Mouse (Mus musculus): ENCODE data around the gene Frem2. TPM values are rescaled to one million over a fixed set of nuclear protein-coding genes. Genes with fewer than 3 reads are reported as not detected.

The Frem2 gene
- total RNA-seq, 1 experiment from 2014 or later = 0.15 TPM

DNA sequence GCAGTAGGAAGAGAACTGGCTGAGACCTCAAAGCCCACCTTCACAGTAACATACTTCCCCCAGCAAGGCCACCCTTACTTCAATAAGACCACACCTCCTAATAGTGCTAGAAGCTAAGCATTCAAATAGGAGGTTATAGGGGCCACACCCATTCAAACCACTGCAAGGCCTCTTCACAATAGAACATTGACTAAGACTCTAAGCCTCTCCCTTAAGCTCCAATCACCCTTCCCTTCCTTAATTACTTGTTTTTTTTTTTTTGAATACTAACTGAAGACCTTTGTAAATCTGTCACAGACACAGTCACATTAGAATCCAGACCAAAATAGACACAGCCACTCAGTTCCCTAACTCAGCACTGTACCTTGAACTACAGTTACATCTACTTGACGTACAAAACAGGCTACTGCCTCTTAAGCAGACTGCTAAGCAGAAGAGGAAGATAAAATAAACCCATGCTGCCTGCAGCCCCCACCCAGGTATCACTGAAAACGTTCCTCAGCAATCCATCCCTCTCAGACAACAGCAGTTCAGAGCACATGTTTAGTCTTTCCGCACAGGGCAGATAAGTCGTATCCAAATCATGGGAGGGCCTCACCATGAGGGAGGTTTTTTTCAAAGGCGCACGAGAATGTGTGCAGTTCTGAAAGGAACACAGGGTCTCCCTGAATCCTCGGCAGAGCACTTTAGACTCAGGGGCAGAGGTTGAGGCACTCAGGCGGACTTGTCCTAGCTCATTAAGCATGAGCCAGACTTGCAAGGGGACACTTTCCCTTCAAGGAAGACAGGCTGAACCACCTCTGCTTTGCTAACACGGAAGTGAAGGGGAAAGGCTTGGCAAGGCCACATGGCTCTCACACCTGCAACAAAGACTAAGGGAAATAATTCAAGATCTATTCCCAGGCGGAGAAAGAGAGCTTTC is 101.9 kb downstream of the Frem2 start:
- no peak for DNase-seq

DNA sequence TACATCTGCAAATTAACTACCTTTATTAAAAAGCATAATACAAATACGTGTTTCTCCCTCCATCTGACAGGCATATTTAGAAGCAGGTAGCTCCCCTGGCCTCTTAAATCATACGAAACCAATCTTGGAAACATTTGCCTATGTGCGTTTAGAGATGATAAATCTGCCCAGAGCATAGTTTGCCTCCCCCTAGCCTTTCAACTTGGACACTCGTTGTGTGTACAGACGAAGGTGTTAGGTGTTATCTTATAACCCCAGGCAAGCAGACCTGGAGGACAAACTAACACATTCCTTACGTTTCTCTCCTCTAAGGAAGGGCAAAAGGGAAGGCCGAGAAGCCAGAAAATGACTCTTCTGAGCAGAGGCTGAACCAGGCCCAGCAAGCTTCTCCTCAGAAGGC is 104.5 kb downstream of the Frem2 start:
- no peak for DNase-seq

DNA sequence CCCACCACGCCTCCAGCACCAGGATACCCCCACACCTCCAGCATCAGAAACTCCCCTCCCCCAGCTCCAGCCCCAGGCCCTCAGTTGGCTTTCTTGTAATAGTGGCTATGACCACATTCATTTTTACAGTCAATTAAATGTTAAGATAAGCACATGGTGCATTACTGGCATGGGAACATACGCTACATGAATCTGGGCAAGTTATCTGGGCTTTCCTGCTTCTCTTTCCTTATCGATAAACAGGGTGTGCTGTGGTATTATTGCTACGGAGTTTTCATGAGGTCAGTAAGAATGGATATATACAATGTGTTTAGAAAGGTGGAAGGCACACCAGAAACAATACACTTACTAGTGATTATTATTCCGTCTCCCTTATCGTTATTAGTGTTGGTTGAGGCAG is 125.1 kb downstream of the Frem2 start:
- DNase-seq = no peak

DNA sequence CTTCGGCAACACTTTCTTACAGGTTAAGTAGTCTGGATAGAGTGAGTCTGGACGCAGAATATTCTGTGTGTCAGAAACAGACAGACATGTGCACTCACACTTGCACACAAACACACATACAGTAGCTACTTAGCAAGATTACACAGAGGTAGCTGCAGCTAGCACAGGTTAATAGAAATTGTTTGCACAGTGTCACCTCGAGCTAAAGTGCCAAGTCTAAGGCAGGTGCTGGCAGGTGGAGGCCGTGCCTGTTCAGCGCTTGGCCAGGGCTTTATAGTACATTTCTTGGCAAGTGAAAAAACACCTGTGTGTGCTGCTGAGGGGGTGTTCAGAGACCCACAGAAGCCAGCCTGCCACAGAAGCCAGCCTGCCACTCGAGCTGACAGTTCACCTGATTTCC is 126.8 kb downstream of the Frem2 start:
- no peak for DNase-seq

DNA sequence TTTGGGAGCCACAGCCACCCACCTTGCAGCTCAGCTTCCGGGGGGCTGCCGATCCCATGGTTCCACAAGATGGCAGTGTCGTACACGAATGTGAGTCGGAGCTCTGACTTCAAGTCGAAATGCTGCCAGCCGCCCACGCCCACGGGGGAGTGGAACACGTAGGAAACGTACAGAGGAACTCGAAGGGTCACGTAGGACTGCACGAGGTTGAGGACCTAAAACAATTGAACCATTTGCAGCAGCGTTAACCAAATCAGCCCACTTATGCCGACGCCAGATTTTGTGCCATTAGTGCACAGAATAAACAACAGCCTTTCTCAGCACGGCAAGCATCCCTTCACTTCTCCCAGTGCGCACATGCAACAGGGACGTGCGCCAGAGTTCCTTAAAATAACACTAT is 131.4 kb downstream of the Frem2 start:
- DNase-seq = peak; percentile 70

DNA sequence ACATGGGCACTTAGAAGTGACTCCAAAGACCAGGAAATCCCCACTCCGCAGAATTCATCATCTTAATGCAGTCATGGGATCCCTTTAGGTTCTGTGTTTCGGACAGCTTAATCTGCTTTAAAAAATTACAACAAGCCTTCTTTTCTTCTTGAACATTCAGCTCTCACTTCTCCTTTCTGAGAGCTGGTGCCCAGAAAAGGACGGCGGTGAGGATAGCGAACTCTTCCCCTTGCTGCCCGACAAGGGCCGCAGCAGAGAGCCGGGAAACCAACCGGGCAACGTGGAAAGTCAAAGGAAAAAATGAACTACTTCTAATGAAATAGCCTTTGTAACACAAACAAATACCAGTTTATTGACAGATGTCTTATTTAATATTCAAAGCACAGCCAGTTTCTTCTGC is 134.4 kb downstream of the Frem2 start:
- no peak for DNase-seq

DNA sequence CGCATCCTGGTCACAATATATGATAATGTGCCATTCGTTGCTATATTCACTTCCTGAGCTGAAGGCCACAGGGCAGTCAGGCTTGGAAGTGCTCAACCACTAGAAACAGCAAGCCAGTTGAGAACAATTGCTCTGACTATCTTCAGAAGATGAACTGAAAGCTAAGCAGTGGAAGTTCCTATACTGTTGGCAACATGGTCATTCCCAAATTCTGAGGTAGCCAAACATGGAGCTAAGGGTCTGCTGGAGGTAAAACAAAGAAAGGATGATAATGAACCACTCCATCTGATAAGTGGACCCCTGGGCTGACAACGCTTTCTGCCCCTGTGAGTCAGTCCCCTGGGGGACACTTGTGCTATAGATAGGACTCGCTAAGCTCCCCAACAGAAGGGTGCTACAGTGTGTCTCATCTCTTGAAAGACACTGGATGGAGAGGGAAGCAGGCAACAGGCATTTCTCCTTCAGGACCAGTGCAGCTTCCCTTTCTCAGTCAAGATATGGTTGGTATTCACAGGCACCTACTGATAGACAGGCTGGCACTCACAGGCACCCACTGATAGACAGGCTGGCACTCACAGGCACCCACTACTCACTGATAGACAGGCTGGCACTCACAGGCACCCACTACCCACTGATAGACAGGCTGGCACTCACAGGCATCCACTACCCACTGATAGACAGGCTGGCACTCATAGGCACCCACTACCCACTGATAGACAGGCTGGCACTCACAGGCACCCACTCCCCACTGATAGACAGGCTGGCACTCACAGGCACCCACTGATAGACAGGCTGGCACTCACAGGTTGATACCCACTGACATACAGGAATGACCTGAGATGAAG is 142.7 kb downstream of the Frem2 start:
- DNase-seq = no peak

DNA sequence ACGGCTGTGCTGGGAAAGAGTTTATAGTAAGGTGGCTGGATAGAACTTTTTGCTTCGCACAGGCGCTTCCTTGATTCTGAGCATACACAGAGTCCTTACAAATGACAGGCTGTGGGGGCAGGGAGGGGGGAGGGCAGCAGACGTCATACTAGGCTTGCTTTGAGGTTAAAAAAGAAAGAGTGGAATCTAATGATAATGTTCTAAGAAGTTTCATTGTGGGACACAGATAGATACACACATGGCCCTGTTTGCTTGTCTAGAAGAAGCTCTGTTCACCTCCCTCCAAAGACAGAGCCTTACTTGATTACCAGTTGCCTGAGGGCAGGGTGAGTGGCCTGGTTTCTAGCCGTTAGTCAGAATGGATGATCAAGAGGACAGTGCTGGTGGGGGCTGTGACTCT is 144.1 kb downstream of the Frem2 start:
- no peak for DNase-seq

DNA sequence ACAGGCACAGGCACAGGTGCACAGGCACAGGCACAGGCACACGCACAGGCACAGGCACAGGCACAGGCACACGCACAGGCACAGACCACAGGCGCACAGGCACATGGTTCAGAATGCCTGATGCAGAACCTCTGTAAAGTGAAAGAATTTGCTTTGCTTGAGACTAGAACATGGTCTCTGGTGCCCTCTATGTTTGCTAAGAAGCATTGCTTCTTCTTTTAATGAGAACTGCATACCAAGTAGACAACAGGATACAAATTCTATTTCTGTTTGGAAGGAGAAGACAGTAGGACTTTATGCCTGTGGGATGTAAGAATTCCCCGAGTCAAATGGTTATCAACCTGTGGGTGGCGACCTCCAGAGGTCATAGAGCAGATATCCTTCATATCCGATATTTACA is 154.7 kb downstream of the Frem2 start:
- no peak for DNase-seq

DNA sequence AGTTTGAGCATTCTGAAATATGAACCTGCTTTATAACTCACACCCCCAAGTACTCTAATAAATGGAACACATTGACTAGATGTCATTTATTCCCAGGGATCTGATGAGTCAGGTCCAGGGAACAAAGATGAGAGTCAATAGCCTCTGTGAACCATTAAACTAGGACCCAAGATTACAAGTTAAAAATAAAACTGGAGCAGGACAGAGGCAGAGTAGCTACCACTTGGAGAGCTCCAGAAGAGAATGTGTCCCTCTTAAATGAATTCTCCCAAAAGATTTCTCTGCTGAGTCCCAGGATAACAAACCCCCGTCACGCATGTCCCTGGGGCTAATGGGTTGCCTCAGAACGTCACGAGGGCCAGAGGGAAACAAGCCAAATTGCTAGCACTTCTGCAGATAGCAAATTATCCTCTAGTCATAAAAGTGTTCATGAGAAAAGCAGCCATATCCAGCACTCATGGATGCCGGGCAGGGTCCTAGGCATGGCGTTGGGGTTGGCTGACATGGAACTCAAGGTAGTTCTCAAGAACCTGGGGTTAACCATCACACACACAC is 158.7 kb downstream of the Frem2 start:
- no peak for DNase-seq

DNA sequence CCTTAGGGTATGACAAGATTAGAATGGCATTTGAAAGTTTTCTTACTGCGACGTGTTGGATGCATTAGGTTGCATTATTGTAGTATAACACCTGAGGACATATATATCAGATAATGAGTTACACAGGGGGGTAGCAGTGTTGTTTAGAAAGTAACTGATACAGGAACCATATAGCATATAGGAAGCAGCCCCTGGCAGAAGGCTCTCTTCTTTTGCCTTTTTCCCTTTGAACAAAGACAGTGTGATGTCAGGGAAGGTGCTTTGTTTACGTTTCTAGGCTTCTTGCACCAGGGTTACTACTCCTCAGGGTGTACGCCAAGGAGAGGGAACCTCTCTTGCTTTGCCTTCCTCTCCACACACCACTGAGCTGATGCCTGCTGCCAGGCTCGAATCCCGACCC is 168.8 kb downstream of the Frem2 start, which contains the start of gene Stoml3:
Gene Stoml3 (plus strand): TSS at position 301 of the 400 bp plus-strand sequence.
- DNase-seq = no peak

DNA sequence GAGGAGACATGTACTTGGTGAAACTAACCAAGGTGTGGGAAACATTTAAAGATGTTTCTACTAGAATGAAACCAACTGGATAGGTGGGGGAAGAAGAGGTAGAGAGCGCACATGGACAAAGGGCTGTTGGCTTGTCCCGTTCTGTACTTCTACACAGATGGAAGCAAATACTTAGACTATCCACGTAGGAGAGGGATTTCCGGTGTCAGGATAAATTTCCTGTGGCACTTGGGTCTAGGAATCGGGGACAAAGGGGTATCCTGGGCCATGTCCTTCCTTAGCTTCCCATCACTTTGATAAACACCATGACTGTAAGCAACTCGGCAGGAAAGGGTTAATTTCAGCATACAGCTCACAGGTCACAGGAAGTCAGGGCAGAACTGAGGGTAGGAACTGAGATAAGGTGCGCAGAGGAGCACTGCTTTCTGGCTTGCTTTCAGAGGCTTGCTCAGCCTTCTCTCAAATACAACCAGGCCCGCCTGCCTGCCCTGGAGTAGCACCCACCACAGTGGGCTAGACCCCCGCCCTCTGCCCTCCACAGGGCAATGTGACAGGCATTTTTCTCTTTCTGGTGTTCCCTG is 170.1 kb downstream of the Frem2 start:
- no peak for DNase-seq

DNA sequence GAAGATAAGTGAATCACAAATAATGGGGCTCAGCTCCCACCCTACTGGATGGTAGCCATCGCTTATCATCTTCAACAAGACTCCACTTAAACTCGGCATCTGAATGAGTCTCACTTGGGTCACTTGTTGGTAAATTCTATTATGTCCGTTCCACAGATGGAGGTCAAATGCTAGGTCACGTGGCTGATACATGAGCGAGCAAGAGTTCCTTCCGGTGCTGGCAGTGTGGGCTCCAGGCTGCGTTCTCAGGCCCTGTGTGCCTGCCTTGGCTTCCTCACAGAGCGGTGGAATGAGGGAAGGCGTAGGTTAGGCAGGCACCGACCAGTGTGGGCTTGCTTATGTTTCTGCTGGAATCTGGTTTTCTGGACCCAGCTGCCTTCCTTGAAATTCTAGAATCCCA is 170.6 kb downstream of the Frem2 start:
- no peak for DNase-seq

DNA sequence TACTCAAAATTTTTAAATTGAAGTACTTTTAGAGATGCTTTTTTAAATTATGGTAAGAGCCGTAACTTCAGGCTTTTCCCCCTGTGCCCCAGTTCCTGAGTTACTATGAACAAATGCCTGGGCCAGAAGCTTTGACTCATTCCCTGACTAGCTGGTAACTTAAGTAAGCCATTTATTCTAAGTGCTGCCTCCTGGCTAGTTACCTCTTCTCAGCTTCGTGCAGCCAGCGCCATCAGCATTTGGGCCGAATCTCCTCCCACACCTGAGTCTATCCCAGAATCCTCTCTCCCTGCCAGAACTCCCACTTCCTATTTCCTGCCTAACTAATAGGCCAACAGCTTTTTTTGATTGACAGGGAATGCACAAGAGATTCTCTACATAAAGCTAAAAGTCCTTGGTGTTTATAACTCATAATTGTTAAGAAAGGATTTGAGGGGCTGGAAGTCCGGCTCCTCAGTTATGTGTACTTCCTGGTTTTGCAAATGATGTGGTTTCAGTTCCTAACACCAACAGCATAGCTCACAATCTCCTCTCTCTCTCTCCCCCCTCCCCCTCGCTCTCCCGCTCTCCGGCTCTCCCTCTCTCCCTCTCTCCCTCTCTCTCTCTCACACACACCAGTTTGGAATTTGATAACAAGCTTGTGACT is 173.6 kb downstream of the Frem2 start:
- DNase-seq = no peak

DNA sequence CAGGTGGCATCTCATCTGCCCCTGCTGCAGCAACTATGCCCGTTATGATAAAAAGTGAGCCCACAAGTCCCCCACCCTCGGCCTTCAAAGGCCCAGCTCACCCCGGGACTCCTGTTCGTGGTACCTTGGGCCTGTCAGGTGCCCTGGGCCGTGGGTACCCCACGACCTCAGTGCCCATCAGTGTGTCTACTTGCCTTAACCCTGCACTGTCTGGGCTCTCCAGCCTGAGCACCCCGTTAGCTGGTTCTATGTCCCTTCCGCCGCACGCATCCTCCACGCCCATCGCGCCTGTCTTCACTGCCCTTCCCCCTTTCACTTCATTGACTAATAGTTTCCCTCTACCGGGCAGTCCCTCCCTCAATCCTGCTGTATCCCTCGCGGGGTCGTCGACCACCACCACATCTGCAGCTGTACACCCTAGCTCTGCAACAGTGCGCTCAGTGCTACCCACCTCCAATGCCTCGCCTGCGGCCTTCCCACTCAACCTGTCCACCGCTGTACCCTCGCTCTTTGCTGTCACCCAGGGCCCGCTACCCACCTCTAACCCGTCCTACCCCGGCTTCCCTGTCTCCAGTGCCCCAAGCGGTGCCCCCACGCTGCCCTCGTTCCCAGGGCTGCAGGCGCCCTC is 178.6 kb downstream of the Frem2 start:
- DNase-seq = no peak

DNA sequence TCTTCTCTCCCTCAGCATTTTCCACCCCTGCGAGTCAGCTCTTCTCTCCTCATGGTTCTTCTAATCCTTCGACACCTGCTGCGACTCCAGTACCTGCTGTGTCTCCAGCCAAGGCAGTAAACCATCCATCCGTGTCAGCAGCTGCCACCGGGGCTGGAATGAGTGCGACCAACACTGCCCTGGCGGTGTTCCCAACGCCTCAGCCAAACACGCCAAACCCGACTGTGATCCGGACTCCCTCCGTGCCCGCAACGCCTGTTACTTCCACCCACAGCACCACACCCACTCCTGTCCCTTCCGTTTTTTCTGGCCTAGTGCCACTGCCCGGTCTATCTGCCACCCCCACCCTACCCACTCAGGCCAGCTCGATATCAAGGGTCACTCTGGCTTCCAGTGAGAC is 179.7 kb downstream of the Frem2 start:
- no peak for DNase-seq

DNA sequence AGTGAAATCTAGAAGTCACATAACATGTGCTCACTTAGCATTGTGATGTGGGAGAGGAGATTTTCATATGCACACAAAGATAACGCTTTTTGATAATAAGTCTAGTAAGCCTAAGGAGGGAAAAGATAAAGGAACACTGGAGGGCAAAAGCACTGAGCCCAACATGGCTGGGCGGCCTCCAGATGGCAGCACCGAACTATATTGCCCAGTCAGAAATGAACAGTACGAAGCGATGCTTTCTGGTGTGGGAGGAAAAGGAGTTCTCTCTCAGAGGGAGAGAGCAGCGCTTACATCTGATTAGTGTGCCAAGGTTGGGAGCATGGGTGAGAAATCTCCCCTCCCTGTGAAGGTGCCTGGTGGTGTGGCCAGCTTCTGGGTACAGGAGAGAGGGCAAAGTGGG is 181.3 kb downstream of the Frem2 start:
- DNase-seq = peak; percentile 39

DNA sequence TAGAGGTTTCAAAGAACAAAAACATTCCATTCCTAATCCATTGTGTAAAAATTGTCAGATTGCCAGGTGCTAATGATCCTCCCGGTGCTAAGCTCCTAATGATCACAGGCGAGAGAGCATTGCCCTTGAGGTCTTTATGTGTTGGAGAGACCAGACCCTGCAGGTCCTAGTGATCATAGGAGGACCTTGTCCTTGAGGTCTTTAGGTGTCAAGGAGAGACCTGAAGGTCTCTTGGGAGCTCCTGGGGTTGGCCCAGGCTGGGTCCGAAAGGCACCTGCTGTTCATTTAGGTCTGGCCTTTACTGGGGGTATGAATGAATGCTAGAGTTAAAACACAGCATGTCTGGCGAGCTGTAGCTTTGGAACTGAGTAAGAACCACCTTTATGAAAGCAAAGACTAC is 183.0 kb downstream of the Frem2 start:
- DNase-seq = no peak

DNA sequence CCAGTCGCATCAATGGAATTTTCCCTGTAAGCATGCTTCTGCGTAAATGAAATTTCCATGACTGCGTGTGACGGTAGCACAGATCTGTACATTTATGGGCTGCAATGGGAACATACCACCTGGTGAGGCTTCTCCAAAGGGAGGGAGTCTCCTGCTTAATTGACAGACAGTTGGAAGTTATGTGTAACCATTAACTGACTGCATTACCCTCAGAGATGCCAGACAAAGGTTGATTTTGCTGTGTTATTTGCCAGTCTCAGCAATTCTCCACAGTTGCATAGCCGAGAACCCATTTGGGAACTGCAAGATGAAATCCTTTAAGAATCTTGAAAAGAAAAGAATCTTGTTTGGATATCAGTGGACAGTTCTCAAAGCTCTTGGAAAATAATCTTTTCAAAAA is 185.1 kb downstream of the Frem2 start:
- no peak for DNase-seq

DNA sequence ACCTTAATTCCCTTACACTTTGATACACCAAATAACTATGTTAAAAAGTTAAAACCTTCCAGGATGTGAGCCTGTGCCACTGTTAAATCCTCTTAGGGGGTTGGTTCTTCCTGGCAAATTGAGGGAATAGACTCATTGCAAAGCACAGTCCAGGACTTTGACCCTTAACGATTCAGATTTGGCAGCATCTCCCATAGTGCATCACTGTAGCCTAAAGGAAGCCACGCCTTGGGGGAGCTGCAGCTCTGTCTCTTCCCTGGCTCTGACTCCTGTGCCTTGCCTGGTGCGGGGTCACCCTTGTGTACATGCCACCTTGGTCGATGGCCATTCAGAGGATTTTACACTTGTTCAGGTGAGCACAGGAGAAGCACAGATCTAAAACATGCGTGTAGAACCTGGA is 187.5 kb downstream of the Frem2 start:
- no peak for DNase-seq

DNA sequence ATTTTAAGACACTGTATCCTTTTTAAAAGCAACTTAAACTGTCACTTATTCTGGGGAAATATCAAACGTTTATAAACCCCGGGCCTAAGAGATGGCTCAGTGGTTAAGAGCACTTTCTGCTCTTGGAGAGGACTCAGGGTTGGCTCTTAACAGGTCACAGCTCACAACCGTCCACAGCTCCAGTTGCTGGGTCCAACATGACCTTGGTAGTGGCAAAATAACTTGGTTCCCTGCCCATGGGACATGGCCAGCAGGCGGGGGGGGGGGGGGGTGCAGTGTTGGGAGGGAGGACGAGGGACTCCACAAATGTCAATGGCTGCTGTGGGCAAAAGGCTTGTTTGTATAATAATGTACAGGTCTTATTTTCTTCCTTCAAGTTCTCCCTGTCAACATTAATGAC is 189.8 kb downstream of the Frem2 start:
- peak; percentile 30 for DNase-seq

DNA sequence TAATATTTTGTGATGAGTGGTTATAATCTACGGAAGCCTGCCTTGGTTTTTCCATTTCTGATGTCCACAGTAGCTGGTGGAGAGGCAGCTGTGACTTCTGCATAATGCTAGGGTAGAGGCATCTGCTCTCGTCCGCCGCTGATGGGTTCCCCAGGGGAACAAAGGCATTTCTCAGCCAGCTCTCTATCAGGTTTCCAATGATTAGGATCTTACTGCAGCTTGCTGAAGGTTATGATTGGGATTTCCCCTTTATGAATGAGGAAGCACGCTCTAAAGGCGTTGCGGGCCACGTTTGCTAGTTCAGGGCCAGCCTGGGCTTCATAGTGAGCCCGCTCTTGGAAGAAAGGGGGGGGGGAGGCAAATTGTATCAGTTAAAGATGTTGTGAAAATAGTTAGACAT is 190.7 kb downstream of the Frem2 start:
- DNase-seq = no peak

Measured in adrenal gland, postnatal 25 days (tissue).